Mouse (Mus musculus) C2C12 (cell line): Measurements from ENCODE around the gene Pou2f3.

ENCODE experiments used
- CTCF ChIP-seq: IDR thresholded peaks from one replicate; pipeline ENCODE4 v1.5.1; 2011; ENCODE audit not compliant: control insufficient read depth, insufficient read depth, insufficient read length
- MAX ChIP-seq: IDR thresholded peaks from one replicate; pipeline ENCODE4 v1.6.1; 2011; ENCODE audit warnings: mild to moderate bottlenecking, control low read depth
- MYOD1 ChIP-seq: IDR thresholded peaks from one replicate; pipeline ENCODE4 v1.6.1; 2011; ENCODE audit warnings: low read depth; ENCODE audit not compliant: control insufficient read depth, insufficient read length
- USF1 ChIP-seq: IDR thresholded peaks from one replicate; pipeline ENCODE4 v1.6.1; 2011; ENCODE audit warnings: low read depth, mild to moderate bottlenecking, control low read depth, moderate library complexity

DNA sequence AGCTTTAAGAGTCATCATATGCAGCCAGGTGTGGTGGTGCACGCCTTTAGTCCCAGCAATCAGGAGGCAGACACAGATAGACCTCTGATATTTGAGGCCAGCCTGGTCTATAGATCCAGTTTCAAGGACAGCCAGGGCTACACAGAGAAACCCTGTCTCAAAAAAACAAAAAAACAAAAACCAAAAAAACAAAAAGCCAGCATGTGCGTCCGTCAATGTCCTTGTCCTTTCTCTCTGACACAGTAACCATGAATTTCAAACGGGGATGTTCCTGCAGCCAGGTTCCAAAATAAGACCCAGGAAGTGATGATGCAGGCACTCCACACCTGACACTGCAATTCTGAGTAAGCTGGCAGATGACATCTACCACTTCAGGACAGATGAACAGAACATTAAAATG, 115.3 kb downstream of the Pou2f3 start:
- TF ChIP-seq CTCF (no peak), MAX (no peak), USF1 (no peak), MYOD1 (no peak)
